Comparison of ENCODE assay signal across 6 mouse cellular contexts in the genomic region with DNA sequence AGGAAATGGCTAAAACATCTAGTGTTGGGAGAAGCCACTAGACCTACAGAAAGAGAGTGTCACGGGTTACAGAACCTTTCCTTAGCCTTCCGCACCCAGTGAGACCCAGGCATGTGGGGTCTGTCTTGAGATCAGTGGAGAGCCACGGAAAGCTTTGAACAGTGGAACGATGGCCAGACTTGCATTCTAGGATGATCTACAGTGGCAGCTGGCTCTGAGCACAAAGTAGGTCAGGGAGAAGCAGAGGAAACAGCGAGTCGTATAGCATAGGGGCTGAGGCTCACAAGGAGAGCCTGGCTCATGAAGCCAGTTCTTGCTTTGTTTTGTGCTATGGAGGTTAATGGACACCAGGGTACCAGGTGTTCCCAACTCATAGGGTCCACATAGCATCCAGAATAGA.
"Had no signal": no experiment of that assay in that cellular context is flagged by ENCODE, and none has a peak within 500 bp of the region (broad histone marks: within the 10 kb centered on the region; RNA-seq: fewer than 3 reads in every experiment).

No protein-coding gene starts in this region.

- DNase-seq: liver, embryonic 13.5 days; liver, postnatal 0 days; lung, adult 2 months; lung, postnatal 14 days; lung, postnatal 36 days; right cerebral cortex, postnatal 14 days had no signal
